Mouse (Mus musculus) lung, postnatal 0 days (tissue): ENCODE measurements around the gene Gramd4. TPM values are rescaled to one million over a fixed set of nuclear protein-coding genes. Genes with fewer than 3 reads are reported as not detected.
"Not testable (repeated sequence)": the region's sequence is repeated elsewhere in the genome, so short reads cannot be mapped to it uniquely, and the experiment has no call there.

Source experiments
- ATAC-seq: fragments of 200-750 bp; cut with Nextera tagmentation; 2 replicates; pipeline ENCODE4 v1.8.0; 2017; ENCODE audit warnings: moderate library complexity
- DNase-seq: peaks from one replicate; pipeline ENCODE4 v3.0.0-alpha.2; 2016; ENCODE audit warnings: low spot score
- H3K27ac ChIP-seq: fragments of 300-500 bp; sonication (generic); 2 replicates; pipeline ENCODE4 v1.5.1; 2014; ENCODE audit warnings: antibody characterized with exemption, mild to moderate bottlenecking, low read length, mixed read lengths
- H3K27me3 ChIP-seq: fragments of 300-500 bp; sonication (generic); replicated peaks from 2 replicates; pipeline ENCODE4 v1.6.1; 2014; ENCODE audit warnings: low read length, mixed read lengths; ENCODE audit not compliant: insufficient read depth
- H3K36me3 ChIP-seq: fragments of 300-500 bp; sonication (generic); 2 replicates; pipeline ENCODE4 v1.6.1; 2014; ENCODE audit warnings: low read length, mixed read lengths; ENCODE audit not compliant: insufficient read depth
- H3K4me1 ChIP-seq: fragments of 300-500 bp; sonication (generic); 2 replicates; pipeline ENCODE4 v1.6.1; 2014; ENCODE audit warnings: antibody characterized with exemption, low read depth, low read length, mixed read lengths; ENCODE audit not compliant: insufficient read depth
- H3K4me2 ChIP-seq: fragments of 300-500 bp; sonication (generic); replicated peaks from 2 replicates; pipeline ENCODE4 v1.6.1; 2014; ENCODE audit warnings: low read depth, mild to moderate bottlenecking, low read length, moderate library complexity, mixed read lengths
- H3K4me3 ChIP-seq: fragments of 300-500 bp; sonication (generic); 2 replicates; pipeline ENCODE4 v1.5.1; 2014; ENCODE audit warnings: low read depth, low read length
- H3K9ac ChIP-seq: fragments of 300-500 bp; sonication (generic); replicated peaks from 2 replicates; pipeline ENCODE4 v1.6.1; 2014; ENCODE audit warnings: low read depth, mild to moderate bottlenecking
- H3K9me3 ChIP-seq: fragments of 300-500 bp; sonication (generic); 2 replicates; pipeline ENCODE4 v1.6.1; 2016; ENCODE audit warnings: low read length, mixed read lengths
- CTCF ChIP-seq: IDR thresholded peaks from 2 replicates; pipeline ENCODE4 v1.5.1; 2016; ENCODE audit warnings: antibody characterized with exemption, mild to moderate bottlenecking
- EP300 ChIP-seq: IDR thresholded peaks from 2 replicates; pipeline ENCODE4 v1.6.1; 2016; ENCODE audit warnings: antibody characterized with exemption, mild to moderate bottlenecking, control low read depth
- WGBS: fragments of 180-500 bp; shearing (Covaris S2); extraction: QIAGEN DNeasy Blood & Tissue Kit; methylation state at CpG from one replicate; pipeline ENCODE4 v1.1.7; 2014; 5-methylcytosine and 5-hydroxymethylcytosine counted together
- polyA plus RNA-seq: library from polyadenylated mRNA; unstranded; fragments of >200 nt; fragmentation: Nextera tagmentation; extraction: Ambion mirVana; gene quantifications from 2 replicates; pipeline ENCODE4 v1.2.1, GENCODE M21; 2015

Gramd4 gene
- polyA plus RNA-seq, 1 experiment from 2014 or later: 11.1 TPM

- H3K27ac ChIP-seq: no peak overlapping the region
- 43% methylated on average over 2 of the region's 2 CpGs for WGBS
- DNase-seq (peak; percentile 81), ATAC-seq (no peak)
- H3K27me3 ChIP-seq: no peaks in the 10 kb centered on the region
- H3K4me1 ChIP-seq: peaks cover 9% of the 10 kb centered on the region
- H3K4me2 ChIP-seq: no peak overlapping the region
- no peak overlapping the region for H3K9ac ChIP-seq
- H3K36me3 ChIP-seq: no peaks in the 10 kb centered on the region
- H3K4me3 ChIP-seq: no peak overlapping the region
- TF ChIP-seq CTCF: peak; percentile 98
- TF ChIP-seq EP300: peak; percentile 76; the same call in 1 of the 2 replicates
- H3K9me3 ChIP-seq: no peaks in the 10 kb centered on the region
Observed at GRCm38 (mm10) chr15:86053890-86054536, 3.5 kb upstream of the Gramd4 start.

DNA sequence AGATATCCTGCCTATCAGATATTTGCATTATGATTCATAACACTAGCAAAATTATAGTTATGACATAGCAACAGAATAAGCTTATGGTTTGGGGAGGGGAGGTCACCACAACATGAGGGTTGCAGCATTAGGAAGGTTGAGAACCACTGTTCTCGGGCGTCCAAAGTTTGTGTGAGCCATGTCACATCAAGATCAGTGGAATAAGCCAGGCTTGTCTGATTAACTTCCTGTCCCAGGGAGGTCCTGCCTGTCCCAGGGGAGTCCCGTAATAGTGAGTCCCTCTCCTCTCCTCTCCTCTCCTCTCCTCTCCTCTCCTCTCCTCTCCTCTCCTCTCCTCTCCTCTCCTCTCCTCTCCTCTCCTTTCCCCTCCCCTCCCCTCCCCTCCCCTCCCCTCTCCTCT, 2.6 kb upstream of the Gramd4 start:
- H3K4me1 ChIP-seq, H3K4me2 ChIP-seq, H3K27me3 ChIP-seq, H3K9me3 ChIP-seq, ATAC-seq, DNase-seq, H3K27ac ChIP-seq, H3K4me3 ChIP-seq, H3K36me3 ChIP-seq, H3K9ac ChIP-seq: not testable (repeated sequence)
- whole genome bisulfite sequencing: 68% methylated on average over 3 of the region's 3 CpGs

- Histone ChIP-seq H3K4me2 (no peak overlapping the region), H3K27ac (no peak overlapping the region), H3K9ac (no peak overlapping the region), H3K9me3 (no peaks in the 10 kb centered on the region), H3K4me1 (peaks cover 16% of the 10 kb centered on the region), H3K4me3 (no peak overlapping the region), H3K36me3 (no peaks in the 10 kb centered on the region), H3K27me3 (no peaks in the 10 kb centered on the region)
- TF ChIP-seq CTCF: no peak
- TF ChIP-seq EP300: peak; percentile 35; the same call in 1 of the 2 replicates
- DNase-seq (peak; percentile 53), ATAC-seq (peak; percentile 25; the same call in 1 of the 2 replicates)
- 75% methylated on average over 5 of the region's 5 CpGs for WGBS
Observed at GRCm38 (mm10) chr15:86056221-86056760, 1.2 kb upstream of the Gramd4 start.

- no peak for TF ChIP-seq EP300
- no peak for TF ChIP-seq CTCF
- WGBS: 15% methylated on average over 7 of the region's 7 CpGs
Observed at GRCm38 (mm10) chr15:86057908-86058307, 413 bp downstream of the Gramd4 start.

DNA sequence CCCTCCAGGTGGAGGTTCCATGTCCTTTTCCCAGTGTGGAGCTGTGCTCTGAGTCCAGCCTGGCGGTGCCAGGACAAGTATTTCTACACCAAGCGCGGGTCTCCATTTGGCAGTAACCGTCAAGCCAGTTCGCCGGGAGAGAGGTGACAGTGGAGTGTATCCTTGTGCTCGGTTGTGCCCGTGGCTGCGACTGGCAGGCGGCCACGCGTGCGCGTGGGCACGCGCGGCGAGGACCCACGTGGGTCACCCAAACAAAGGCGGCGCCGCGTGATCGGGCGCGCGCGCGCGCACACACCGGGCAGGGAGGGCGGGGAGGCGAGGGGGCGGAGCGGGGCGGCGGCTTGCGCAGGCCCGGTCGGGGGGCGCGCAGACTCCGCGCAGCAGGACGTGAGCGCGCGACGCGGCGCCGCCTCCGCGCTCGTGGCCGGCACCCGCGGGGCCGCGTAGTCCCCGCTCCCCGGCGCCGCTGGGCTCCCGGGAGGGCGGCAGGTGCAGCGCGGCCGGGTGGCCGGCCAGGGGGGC, 960 bp downstream of the Gramd4 start:
- Histone ChIP-seq H3K9me3 (no peaks in the 10 kb centered on the region), H3K27me3 (no peaks in the 10 kb centered on the region), H3K4me3 (peak overlapping the region; percentile 83), H3K4me1 (peaks cover 17% of the 10 kb centered on the region), H3K4me2 (peak overlapping the region; percentile 99), H3K27ac (peak overlapping the region; percentile 73), H3K36me3 (no peaks in the 10 kb centered on the region), H3K9ac (peak overlapping the region; percentile 69)
- ATAC-seq (peak; percentile 86), DNase-seq (peak; percentile 91)
- no peak for TF ChIP-seq EP300
- TF ChIP-seq CTCF: no peak
- WGBS: under 1% methylated on average over 41 of the region's 70 CpGs

More at GRCm38 (mm10) chr15:86057908-86058307, 413 bp downstream of the Gramd4 start:
- Histone ChIP-seq H3K27me3 (no peaks in the 10 kb centered on the region), H3K4me1 (peaks cover 17% of the 10 kb centered on the region), H3K4me2 (peak overlapping the region; percentile 99), H3K4me3 (peak overlapping the region; percentile 83), H3K9me3 (no peaks in the 10 kb centered on the region), H3K27ac (peak overlapping the region; percentile 62; the same call in 1 of the 2 replicates), H3K9ac (peak overlapping the region; percentile 69; the same call in 1 of the 2 replicates), H3K36me3 (no peaks in the 10 kb centered on the region)
- no peak for ATAC-seq
- no peak for DNase-seq

DNA sequence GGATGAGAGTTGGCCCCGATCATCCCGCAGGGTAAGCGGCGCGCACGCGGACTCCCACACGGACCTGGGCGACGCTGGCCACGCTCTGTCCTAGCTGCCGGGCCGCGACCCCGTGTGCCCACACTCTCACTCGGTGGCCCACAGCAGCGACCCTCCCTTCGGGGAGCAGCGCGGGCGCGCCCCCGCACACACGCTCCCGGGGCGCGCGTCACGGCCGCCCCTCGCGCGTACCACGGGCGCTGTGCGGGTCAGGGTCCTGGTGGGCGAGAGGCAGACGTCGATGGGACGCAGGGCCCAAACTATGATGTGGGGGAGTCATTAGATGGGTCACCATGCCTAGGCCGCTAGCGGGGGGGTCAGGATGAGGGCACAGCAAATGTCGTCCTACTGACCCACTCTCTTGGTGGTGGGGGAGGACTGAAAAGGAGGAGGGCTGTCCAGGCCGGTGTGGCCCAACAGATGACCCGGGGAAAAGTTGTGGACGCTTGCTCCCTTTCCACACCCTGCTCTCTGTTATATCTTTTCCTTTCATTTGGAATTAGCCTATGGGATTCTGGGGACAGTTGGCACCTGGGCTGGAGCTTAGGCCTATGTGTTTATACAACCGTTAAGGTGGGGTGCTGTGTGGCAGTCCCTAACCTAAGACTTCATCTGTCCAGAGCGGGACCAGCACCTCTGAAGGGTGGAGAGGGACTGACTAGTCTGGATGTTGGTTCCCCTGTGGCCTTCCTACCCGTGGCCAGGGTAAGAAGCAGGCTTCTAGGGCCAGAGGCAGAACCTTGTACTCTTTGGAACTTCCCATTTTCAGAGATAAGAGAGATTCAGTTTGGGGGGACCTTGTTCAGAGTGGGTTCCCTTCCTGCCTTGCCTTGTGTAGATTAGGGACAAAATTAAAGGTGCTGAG, 1.7 kb downstream of the Gramd4 start:
- Histone ChIP-seq H3K4me2 (peak overlapping the region; percentile 99), H3K9ac (peak overlapping the region; percentile 69), H3K27me3 (no peaks in the 10 kb centered on the region), H3K27ac (peak overlapping the region; percentile 73), H3K9me3 (no peaks in the 10 kb centered on the region), H3K4me1 (peaks cover 17% of the 10 kb centered on the region), H3K36me3 (no peaks in the 10 kb centered on the region), H3K4me3 (peak overlapping the region; percentile 83)
- ATAC-seq: peak; percentile 32
- WGBS: 7% methylated on average over 30 of the region's 49 CpGs
- no peak for DNase-seq
- TF ChIP-seq CTCF: no peak
- TF ChIP-seq EP300: no peak
